Comparison of ENCODE assay signal across 8 mouse cellular contexts in the genomic region with DNA sequence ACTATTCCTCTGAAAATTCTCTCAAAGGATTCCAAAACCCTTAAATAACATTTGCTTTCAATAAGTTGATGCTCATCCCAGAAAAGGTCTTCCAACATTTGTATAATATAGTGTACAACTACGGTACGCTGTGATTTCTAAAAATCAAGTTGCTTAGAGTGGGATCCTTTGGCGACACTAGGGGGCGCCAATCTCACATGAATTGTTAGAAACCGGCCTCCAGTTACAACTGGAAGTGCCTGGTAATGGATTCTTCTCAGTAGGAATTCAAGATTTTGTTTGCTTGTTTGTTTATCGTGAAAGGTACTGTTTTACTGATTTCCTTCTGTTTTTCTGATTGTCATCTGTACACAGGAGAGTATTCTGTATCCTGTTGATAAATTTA. TPM values are rescaled to one million over a fixed set of nuclear protein-coding genes. Genes with fewer than 3 reads are reported as not detected.
A peak's percentile ranks its signal among the peaks of the same experiment; 100 is the strongest.
DNase-seq lines count a peak whose midpoint lies in the region; ATAC-seq lines count a peak whose summit lies in the region.

No protein-coding gene starts in this region.

- no peaks in the 10 kb centered on the region for H3K4me1 ChIP-seq in heart, embryonic 11.5 days (ENCODE audit: control insufficient read depth, insufficient read depth, low read length)
- H3K4me1 ChIP-seq in forebrain, embryonic 16.5 days (replicated peaks; ENCODE audit: control insufficient read depth, insufficient read depth, low read length): no peaks in the 10 kb centered on the region
- H3K4me1 ChIP-seq in midbrain, embryonic 11.5 days (ENCODE audit: control insufficient read depth, insufficient read depth, low read length): no peaks in the 10 kb centered on the region

- no peak overlapping the region for H3K9ac ChIP-seq in heart, embryonic 11.5 days (ENCODE audit: low read depth, low read length)
- no peak overlapping the region for H3K9ac ChIP-seq in forebrain, embryonic 16.5 days (replicated peaks; ENCODE audit: low read depth, low read length)
- no peak overlapping the region for H3K9ac ChIP-seq in midbrain, embryonic 11.5 days (ENCODE audit: low read length)

- H3K4me3 ChIP-seq in heart, embryonic 11.5 days (ENCODE audit: low read depth, low read length): no peak overlapping the region
- no peak overlapping the region for H3K4me3 ChIP-seq in forebrain, embryonic 16.5 days (replicated peaks; ENCODE audit: low read length)
- H3K4me3 ChIP-seq in midbrain, embryonic 11.5 days (ENCODE audit: low read depth, low read length): no peak overlapping the region

- DNase-seq in heart, adult 9 months (ENCODE audit: low spot score in 2 of 2): peak; percentile 5 to 50
- peak; percentile 37 for DNase-seq in cerebellum, adult 11 months
- DNase-seq in induced T-regulatory cell, adult 2 months (ENCODE audit: low read depth): peak; percentile 85
- DNase-seq in layer of hippocampus, postnatal 36 days: peak; percentile 61 to 62
- DNase-seq in midbrain, embryonic 11.5 days (ENCODE audit: low spot score, missing footprints): peak; percentile 96
- peak; percentile 52 for DNase-seq in skeletal muscle tissue, adult 2 months (ENCODE audit: low read depth, low spot score)

- no peak overlapping the region for H3K4me2 ChIP-seq in heart, embryonic 11.5 days
- no peak overlapping the region for H3K4me2 ChIP-seq in forebrain, embryonic 16.5 days (ENCODE audit: low read length)
- H3K4me2 ChIP-seq in midbrain, embryonic 11.5 days: no peak overlapping the region

- no peaks in the 10 kb centered on the region for H3K9me3 ChIP-seq in heart, embryonic 11.5 days (replicated peaks; ENCODE audit: control insufficient read depth, low read length)
- no peaks in the 10 kb centered on the region for H3K9me3 ChIP-seq in forebrain, embryonic 16.5 days (ENCODE audit: control insufficient read depth, low read length)
- H3K9me3 ChIP-seq in midbrain, embryonic 11.5 days (ENCODE audit: control insufficient read depth, low read length): no peaks in the 10 kb centered on the region

- no peaks in the 10 kb centered on the region for H3K36me3 ChIP-seq in heart, embryonic 11.5 days (ENCODE audit: control insufficient read depth, insufficient read depth, low read length)
- no peaks in the 10 kb centered on the region for H3K36me3 ChIP-seq in forebrain, embryonic 16.5 days (ENCODE audit: control insufficient read depth, insufficient read depth)
- H3K36me3 ChIP-seq in midbrain, embryonic 11.5 days (ENCODE audit: control insufficient read depth, insufficient read depth, low read length): no peaks in the 10 kb centered on the region

- no peaks in the 10 kb centered on the region for H3K27me3 ChIP-seq in heart, embryonic 11.5 days (ENCODE audit: control insufficient read depth, insufficient read depth, low read length)
- H3K27me3 ChIP-seq in forebrain, embryonic 16.5 days (replicated peaks; ENCODE audit: control insufficient read depth, insufficient read depth, low read length): no peaks in the 10 kb centered on the region
- no peaks in the 10 kb centered on the region for H3K27me3 ChIP-seq in midbrain, embryonic 11.5 days (ENCODE audit: control insufficient read depth, insufficient read depth, low read length)

- H3K27ac ChIP-seq in heart, embryonic 11.5 days (ENCODE audit: low read depth, low read length): no peak overlapping the region
- H3K27ac ChIP-seq in forebrain, embryonic 16.5 days (ENCODE audit: low read length): no peak overlapping the region
- H3K27ac ChIP-seq in midbrain, embryonic 11.5 days (ENCODE audit: low read depth, low read length): no peak overlapping the region

- WGBS in heart, embryonic 11.5 days (ENCODE audit: insufficient replicate concordance): 18% methylated on average over 6 of the region's 6 CpGs
- WGBS in forebrain, embryonic 16.5 days: 12% methylated on average over 6 of the region's 6 CpGs
- 20% methylated on average over 6 of the region's 6 CpGs for WGBS in midbrain, embryonic 11.5 days

- no peak for ATAC-seq in heart, embryonic 11.5 days (replicated peaks; ENCODE audit: insufficient number of reproducible peaks, low FRiP score, low TSS enrichment)
- peak; percentile 86 for ATAC-seq in forebrain, embryonic 16.5 days
- peak; percentile 74 for ATAC-seq in midbrain, embryonic 11.5 days (ENCODE audit: low FRiP score)

RNA-seq across cellular contexts. Expression of a gene that starts 13.7 kb away (rescaled TPM):
- 0.08 TPM in 1 of 2 replicates, not detected in the other for polyA plus RNA-seq in heart, embryonic 11.5 days (2014; fragmentation: Nextera tagmentation; extraction: Ambion mirVana)
- not detected in 2 replicates for polyA plus RNA-seq in forebrain, embryonic 16.5 days (2015; fragmentation: Nextera tagmentation; extraction: Ambion mirVana)
- not detected for total RNA-seq in layer of hippocampus, postnatal 36 days (2021)
- polyA plus RNA-seq in midbrain, embryonic 11.5 days (2014; fragmentation: Nextera tagmentation; extraction: Ambion mirVana): 0.08 and 0.33 TPM in 2 replicates

RNA-seq across cellular contexts. Expression of a gene that starts 50.7 kb away (rescaled TPM):
- 29.4 and 30.1 TPM in 2 replicates for polyA plus RNA-seq in heart, embryonic 11.5 days (2014; fragmentation: Nextera tagmentation; extraction: Ambion mirVana)
- 12.5 and 14.7 TPM in 2 replicates for polyA plus RNA-seq in forebrain, embryonic 16.5 days (2015; fragmentation: Nextera tagmentation; extraction: Ambion mirVana)
- total RNA-seq in layer of hippocampus, postnatal 36 days (2021): 10 to 100 TPM; 16.8 to 17.1 TPM
- polyA plus RNA-seq in midbrain, embryonic 11.5 days (2014; fragmentation: Nextera tagmentation; extraction: Ambion mirVana): 26.1 and 31.0 TPM in 2 replicates

RNA-seq across cellular contexts. Expression of a gene that starts 57.1 kb away (rescaled TPM):
- polyA plus RNA-seq in heart, embryonic 11.5 days (2014; fragmentation: Nextera tagmentation; extraction: Ambion mirVana): not detected in 2 replicates
- not detected in 2 replicates for polyA plus RNA-seq in forebrain, embryonic 16.5 days (2015; fragmentation: Nextera tagmentation; extraction: Ambion mirVana)
- not detected for total RNA-seq in layer of hippocampus, postnatal 36 days (2021)
- not detected in 2 replicates for polyA plus RNA-seq in midbrain, embryonic 11.5 days (2014; fragmentation: Nextera tagmentation; extraction: Ambion mirVana)

Comparison
In these comparisons a context has a peak if more than half of its experiments do, and no peak if none do; other contexts are left out.
1. DNase-seq: peak in every context shown above with its lines; median percentile 96 in midbrain, embryonic 11.5 days; 85 in induced T-regulatory cell, adult 2 months; 62 in layer of hippocampus, postnatal 36 days; 52 in skeletal muscle tissue, adult 2 months; 37 in cerebellum, adult 11 months; 28 in heart, adult 9 months.